Mouse (Mus musculus): ENCODE data around the gene Rnf220. TPM values are rescaled to one million over a fixed set of nuclear protein-coding genes. Genes with fewer than 3 reads are reported as not detected.

The Rnf220 gene
- polyA plus RNA-seq, 1 experiment from 2014 or later: 106 TPM

DNA sequence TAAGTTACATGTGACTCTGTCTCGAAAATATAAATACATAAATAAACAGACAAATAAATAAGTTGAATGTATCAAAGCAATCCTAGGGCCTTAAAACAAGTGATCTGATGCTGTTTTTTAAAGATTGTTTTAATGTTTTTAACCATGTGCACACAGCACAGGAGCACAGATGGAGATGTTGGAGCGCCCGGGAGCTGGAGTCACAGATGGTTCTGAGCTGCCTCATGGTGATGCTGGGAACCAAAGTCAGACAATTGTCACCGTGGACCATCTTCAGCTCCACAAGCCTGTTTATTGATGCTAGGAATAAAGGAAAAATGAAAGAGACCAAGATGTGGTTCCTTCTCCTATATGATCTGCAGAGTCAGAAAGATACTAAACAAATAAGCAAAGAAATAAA, 21.4 kb upstream of the Rnf220 start:
- Histone ChIP-seq H3K27me3 (ENCODE audit: low read depth, poor library complexity, severe bottlenecking) (no peaks in the 10 kb centered on the region), H3K27ac (no peak overlapping the region), H3K9me3 (replicated peaks) (no peaks in the 10 kb centered on the region), H3K4me1 (no peaks in the 10 kb centered on the region; the same call in 1 of the 2 replicates), H3K36me3 (no peaks in the 10 kb centered on the region), H3K4me3 (no peak overlapping the region)
- WGBS: 91% methylated on average over 4 of the region's 4 CpGs
- DNase-seq (ENCODE audit: low spot score): no peak

DNA sequence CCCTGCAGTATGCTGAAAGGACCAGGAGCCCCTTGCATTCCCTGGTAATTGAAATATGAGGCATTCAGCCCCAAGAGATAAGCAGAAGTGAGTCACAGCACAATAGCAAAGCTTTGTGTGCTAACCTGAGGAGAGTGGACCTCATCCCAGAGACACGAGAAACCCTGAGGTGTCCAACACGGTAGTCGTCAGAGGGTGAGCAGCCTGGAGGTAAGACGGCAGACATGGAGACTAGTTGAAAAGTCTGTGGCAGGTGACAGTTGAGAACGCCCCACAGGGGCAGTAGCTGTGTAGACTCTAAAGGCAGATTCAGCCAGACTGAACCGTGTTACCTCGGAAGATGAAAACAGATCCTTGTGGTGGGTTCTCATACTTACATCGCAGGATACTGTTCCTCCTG, 2.2 kb upstream of the Rnf220 start:
- H3K9me3 ChIP-seq (replicated peaks): peaks cover 5% of the 10 kb centered on the region
- WGBS: 91% methylated on average over 8 of the region's 8 CpGs

DNA sequence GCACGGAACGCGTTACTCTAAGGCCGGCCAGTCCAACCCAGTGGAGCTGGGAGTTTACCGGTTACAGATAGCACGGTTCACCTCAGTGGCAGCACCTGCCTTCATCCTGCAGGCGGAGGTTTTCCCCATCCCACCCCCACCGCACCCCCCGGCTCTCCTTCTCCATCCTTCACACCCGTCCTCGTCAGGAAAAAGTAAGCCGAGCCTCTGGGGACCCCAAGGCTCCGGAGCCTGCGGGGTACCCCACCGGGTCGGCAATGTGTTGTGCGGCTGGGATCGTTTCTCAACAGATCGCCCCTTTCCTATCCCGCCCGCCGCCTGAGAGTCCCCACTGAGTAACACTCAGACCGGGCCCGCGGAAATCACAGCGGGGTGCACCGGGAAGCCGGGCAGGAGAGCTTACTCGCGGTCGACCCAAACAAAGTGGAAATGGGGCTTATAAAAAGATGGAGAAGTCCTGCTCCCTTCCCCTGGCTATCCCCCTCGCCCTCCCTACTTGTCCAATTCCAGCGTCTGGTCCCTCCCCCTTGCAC, 917 bp downstream of the Rnf220 start:
- WGBS: under 1% methylated on average over 33 of the region's 33 CpGs
- Histone ChIP-seq H3K4me1 (peaks cover 49% of the 10 kb centered on the region), H3K27ac (peak overlapping the region; percentile 91), H3K36me3 (no peaks in the 10 kb centered on the region; the same call in 1 of the 2 replicates), H3K4me3 (peak overlapping the region; percentile 72), H3K27me3 (ENCODE audit: low read depth, poor library complexity, severe bottlenecking) (peaks cover 65% of the 10 kb centered on the region), H3K9me3 (replicated peaks) (no peaks in the 10 kb centered on the region)
- peak; percentile 65 for DNase-seq (ENCODE audit: low spot score)

More for the DNA sequence above, 2.2 kb upstream of the Rnf220 start:
- Histone ChIP-seq H3K27ac (no peak overlapping the region), H3K36me3 (peaks cover 8% of the 10 kb centered on the region; the same call in 1 of the 2 replicates), H3K4me1 (peaks cover 29% of the 10 kb centered on the region), H3K4me3 (no peak overlapping the region), H3K27me3 (ENCODE audit: low read depth, poor library complexity, severe bottlenecking) (peaks cover 35% of the 10 kb centered on the region)
- no peak for DNase-seq (ENCODE audit: low spot score)

DNA sequence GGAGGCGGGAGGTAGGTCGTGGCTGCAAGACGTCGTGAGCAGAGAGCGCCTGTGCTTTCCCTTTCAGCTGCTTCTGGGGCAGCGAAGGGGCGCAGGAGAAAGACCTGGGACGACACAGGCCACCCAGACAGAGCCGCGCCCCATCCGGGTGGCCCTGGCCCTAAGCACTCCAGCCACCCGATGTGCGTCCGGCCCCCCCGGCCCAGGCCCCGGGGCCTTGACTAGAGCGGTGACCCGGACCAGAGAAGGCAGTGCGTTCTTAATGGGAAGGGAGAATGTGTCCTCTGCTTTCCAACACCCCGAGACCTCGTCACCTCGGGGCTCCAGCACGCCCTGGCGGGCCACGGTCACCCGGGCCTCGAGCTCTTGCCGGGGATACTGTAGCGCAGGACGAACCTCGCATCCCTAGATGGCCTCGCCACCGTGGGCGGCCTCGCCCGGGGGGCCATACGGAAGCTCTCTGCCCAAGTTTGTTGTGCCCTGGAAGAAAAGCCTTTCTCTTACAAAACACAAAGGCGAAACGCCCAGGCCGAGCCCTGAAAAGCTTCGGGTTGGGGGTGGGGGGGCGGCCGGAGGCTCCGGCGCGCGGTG, 1.8 kb downstream of the Rnf220 start:
- WGBS: under 1% methylated on average over 47 of the region's 47 CpGs
- Histone ChIP-seq H3K27ac (peak overlapping the region; percentile 91), H3K27me3 (ENCODE audit: low read depth, poor library complexity, severe bottlenecking) (peaks cover 75% of the 10 kb centered on the region), H3K36me3 (peaks cover 2% of the 10 kb centered on the region), H3K4me1 (peaks cover 49% of the 10 kb centered on the region), H3K4me3 (peak overlapping the region; percentile 72), H3K9me3 (replicated peaks) (no peaks in the 10 kb centered on the region)
- DNase-seq (ENCODE audit: low spot score): peak; percentile 77

DNA sequence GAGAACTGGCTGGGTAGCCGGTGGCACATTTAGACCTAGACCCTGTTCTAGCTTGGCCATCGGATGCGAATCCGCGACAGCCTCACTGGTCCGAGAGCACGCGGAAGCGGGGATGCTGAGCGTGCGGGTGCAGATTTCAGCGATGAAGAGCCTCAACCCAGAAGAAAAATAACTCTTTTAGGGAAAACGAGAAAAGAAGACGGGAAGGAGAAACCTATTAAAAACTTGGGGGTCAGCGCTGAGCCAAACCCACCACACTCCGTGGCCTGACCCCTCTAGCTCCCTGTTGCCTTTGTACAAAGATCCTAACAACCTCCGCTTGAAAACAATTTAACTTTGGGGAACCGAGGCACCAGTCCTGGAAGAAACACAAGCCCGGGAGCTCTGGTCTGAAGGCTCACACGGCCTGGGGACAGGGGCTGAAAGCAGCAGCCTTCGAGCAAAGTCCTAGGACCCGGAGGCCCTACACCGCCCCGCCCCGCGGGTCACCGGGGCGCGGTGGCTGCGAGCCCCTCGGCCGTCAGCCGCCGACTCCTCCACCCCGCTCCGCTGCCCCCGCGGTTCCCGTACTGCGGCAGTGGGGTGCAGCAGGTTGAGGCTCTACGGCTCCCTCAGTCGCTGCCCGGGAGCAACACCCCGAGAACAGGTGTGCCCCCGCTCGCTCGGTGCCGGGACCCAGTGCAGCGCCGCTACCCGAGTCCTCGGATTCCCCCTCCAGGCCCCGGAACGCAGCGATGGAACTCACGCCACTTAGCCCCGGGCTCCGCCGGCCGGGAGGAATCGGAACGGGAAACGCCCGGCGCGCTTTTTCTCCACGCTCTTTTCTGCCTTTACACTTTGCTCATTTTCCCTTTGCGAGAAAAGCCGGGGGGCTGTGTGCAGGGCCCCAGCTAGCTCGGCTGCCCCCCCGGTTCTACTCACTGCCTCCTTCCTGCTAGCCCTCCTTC, 2.7 kb downstream of the Rnf220 start:
- H3K27ac ChIP-seq: peak overlapping the region; percentile 91
- peak; percentile 75 for DNase-seq (ENCODE audit: low spot score)
- peaks cover 80% of the 10 kb centered on the region for H3K27me3 ChIP-seq (ENCODE audit: low read depth, poor library complexity, severe bottlenecking)
- H3K4me3 ChIP-seq: peak overlapping the region; percentile 72
- peaks cover 10% of the 10 kb centered on the region for H3K36me3 ChIP-seq
- WGBS: under 1% methylated on average over 71 of the region's 71 CpGs
- H3K4me1 ChIP-seq: peaks cover 49% of the 10 kb centered on the region
- no peaks in the 10 kb centered on the region for H3K9me3 ChIP-seq (replicated peaks)

DNA sequence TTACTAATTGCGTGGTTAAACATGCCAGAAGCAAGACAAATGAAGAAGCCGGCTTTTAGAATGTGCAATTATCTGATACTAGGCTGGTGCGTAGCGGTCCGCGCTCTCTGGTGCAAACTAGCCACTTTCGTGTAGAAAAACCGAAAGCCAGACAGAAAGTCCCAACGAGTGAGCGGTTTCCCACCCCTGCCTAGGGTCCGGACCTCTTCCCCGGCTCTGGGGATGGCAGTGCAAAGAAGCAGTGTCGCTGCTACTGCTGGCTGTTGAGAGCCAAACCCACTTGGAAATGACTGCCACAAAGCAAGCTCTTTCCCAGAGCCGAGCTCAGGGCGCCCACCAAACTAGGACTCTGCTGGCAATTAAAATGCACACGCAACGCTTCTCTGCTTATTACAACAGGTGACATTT, 3.7 kb downstream of the Rnf220 start:
- 3% methylated on average over 17 of the region's 17 CpGs for WGBS
- Histone ChIP-seq H3K27me3 (ENCODE audit: low read depth, poor library complexity, severe bottlenecking) (peaks cover 80% of the 10 kb centered on the region), H3K9me3 (replicated peaks) (no peaks in the 10 kb centered on the region), H3K4me1 (peaks cover 56% of the 10 kb centered on the region), H3K36me3 (peaks cover 11% of the 10 kb centered on the region), H3K4me3 (peak overlapping the region; percentile 72), H3K27ac (peak overlapping the region; percentile 62; the same call in 1 of the 2 replicates)
- peak; percentile 62 for DNase-seq (ENCODE audit: low spot score)

DNA sequence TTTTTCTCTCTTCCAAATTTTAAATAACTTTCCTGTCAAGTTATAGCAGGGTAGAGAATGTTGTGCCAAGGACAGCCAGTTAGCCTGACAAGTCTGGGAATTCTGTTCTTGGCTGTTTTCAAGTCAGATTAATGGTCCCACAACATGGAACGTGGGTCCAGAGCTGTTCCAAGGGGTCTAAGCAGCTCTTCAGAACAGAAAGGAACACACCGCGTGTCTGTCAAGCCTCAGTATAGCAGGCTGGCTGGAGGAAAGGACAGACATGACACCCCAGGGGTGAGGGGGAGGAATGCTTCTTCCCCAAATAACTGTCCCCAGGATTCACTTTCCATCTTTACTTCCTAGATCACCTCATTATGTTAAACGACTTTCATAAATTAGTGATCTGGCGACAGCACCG, 5.0 kb downstream of the Rnf220 start:
- DNase-seq (ENCODE audit: low spot score): no peak
- Histone ChIP-seq H3K27me3 (ENCODE audit: low read depth, poor library complexity, severe bottlenecking) (peaks cover 93% of the 10 kb centered on the region), H3K9me3 (replicated peaks) (no peaks in the 10 kb centered on the region), H3K27ac (no peak overlapping the region), H3K36me3 (peaks cover 14% of the 10 kb centered on the region), H3K4me1 (peaks cover 65% of the 10 kb centered on the region), H3K4me3 (no peak overlapping the region)
- 64% methylated on average over 6 of the region's 6 CpGs for WGBS

DNA sequence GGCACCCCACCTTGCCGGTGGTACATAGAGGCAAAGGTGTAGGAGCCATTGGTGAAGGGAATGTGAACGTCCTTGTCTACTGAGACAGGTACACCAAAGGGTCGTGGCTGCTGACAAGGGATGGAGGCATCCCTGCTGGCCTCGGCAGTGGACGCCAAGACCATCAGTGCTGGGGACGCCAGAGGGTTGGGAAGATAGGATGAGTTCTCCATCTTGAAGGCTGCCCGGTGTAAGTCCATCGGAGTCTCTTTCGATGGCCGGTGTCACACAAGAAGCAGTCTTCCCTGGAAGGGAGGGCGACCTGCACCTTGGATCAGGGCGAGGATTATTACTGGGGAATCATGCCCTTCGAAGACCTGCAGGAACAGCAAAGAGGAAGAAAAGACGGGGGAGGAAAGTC, 6.9 kb downstream of the Rnf220 start:
- peaks cover 14% of the 10 kb centered on the region for H3K36me3 ChIP-seq
- H3K27ac ChIP-seq: no peak overlapping the region
- WGBS: 87% methylated on average over 14 of the region's 14 CpGs
- no peak overlapping the region for H3K4me3 ChIP-seq
- H3K9me3 ChIP-seq (replicated peaks): no peaks in the 10 kb centered on the region
- H3K27me3 ChIP-seq (ENCODE audit: low read depth, poor library complexity, severe bottlenecking): peaks cover 96% of the 10 kb centered on the region
- H3K4me1 ChIP-seq: peaks cover 64% of the 10 kb centered on the region
- DNase-seq (ENCODE audit: low spot score): no peak

DNA sequence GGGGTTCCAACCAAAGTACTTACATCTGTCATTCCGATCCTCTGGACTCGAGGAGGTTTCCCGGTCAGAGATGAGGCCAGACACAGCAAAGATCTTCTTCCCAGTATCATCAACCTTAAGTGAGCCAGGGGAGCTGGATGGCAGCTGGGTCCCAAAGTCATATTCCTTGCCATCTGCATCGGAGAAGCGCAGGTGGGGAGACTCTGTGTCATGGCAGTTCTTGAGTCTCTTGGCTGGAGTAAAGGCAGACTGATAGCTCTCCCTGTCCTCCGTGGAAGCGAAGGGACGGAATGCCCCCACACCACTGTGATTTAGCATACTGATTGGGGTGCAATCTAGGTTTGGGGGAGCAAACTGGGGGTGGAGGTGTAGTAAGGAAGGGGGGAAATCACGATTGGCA, 7.3 kb downstream of the Rnf220 start:
- no peak for DNase-seq (ENCODE audit: low spot score)

DNA sequence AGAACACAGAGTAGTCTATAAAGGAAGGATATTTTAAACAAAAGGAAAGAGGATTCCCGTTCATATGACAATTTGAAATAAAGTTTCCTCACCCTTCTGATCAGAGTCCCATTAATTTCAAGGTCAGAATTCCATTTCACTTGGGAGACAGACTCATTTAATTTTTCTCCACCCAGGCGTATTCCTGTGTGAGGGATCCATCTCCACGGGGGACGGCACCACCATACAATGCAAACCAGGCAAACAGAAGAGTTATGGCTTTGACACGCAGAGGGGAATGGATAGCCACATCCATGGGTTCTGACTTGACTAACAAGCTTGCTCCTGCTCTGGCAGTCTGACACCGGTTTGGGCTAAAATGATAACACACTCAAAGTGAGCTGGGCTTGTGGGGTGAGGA, 9.4 kb downstream of the Rnf220 start:
- Histone ChIP-seq H3K27ac (no peak overlapping the region), H3K4me1 (peaks cover 57% of the 10 kb centered on the region)
- no peak for DNase-seq (ENCODE audit: low spot score)

More for the DNA sequence above, 7.3 kb downstream of the Rnf220 start:
- Histone ChIP-seq H3K4me1 (peaks cover 64% of the 10 kb centered on the region), H3K27me3 (ENCODE audit: low read depth, poor library complexity, severe bottlenecking) (peaks cover 96% of the 10 kb centered on the region), H3K9me3 (replicated peaks) (no peaks in the 10 kb centered on the region), H3K4me3 (no peak overlapping the region), H3K27ac (no peak overlapping the region), H3K36me3 (peaks cover 14% of the 10 kb centered on the region)
- 94% methylated on average over 9 of the region's 9 CpGs for whole genome bisulfite sequencing

DNA sequence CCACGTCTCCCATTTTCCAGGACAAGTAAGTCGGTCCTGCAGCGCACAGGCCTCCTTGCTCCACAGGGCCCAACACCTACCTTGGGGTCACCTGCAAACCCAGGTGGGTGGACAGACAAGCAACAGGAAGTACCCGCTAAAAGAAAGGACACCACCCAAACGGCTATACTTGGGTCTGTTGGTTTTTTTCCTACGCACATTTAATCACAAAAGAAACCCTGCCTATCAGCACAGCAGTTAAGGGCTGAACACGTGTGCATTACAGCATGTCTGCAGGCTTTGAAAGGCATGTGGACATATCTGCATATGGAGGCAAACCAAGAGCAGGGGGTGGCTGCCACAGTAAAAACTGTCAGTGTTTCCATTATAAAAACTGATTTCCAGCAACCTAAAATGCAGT, 10.7 kb downstream of the Rnf220 start:
- H3K27me3 ChIP-seq (ENCODE audit: low read depth, poor library complexity, severe bottlenecking): peaks cover 65% of the 10 kb centered on the region
- WGBS: 83% methylated on average over 7 of the region's 7 CpGs

More for the DNA sequence above, 9.4 kb downstream of the Rnf220 start:
- peaks cover 77% of the 10 kb centered on the region for H3K27me3 ChIP-seq (ENCODE audit: low read depth, poor library complexity, severe bottlenecking)
- H3K4me3 ChIP-seq: no peak overlapping the region
- 69% methylated on average over 6 of the region's 6 CpGs for WGBS
- no peaks in the 10 kb centered on the region for H3K9me3 ChIP-seq (replicated peaks)
- H3K36me3 ChIP-seq: peaks cover 14% of the 10 kb centered on the region

DNA sequence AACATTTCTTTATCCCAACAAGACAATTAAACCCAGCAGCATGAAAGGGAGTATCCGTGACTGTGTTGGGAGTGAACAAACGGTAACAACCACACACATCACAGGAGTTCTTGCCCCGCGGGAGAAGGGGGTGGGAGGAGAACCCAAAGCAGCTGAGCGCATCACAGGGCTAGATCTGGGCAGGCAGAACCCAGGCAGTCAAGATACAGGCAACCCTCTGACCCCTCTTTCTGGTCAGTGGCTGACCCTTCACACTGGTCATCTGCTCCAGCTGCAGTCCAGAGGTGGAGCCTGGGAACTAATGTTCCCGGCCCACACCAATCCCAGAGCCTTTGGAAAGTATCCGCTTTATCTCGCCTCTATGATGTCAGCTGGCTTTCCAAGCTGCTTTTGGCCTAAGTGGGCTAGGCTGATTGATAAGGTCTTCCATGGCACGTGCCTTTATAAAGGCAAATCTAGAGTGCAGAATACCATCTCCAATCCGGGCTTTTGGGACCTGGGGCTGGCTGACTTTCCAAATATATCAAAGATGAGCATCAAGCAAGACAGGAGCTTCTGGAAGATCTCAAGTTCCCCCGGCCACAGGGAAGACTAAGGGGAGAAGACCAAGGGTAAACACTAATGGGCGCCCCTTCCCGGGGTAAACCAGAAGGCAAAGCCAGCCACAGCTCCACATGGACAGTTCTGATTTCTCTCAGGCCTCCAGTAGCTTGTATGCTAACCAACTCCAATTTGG, 11.6 kb downstream of the Rnf220 start:
- H3K27me3 ChIP-seq (ENCODE audit: low read depth, poor library complexity, severe bottlenecking): peaks cover 55% of the 10 kb centered on the region
- H3K4me1 ChIP-seq: peaks cover 69% of the 10 kb centered on the region
- H3K9me3 ChIP-seq (replicated peaks): no peaks in the 10 kb centered on the region
- DNase-seq (ENCODE audit: low spot score): no peak
- 29% methylated on average over 13 of the region's 13 CpGs for WGBS
- peaks cover 14% of the 10 kb centered on the region for H3K36me3 ChIP-seq
- peak overlapping the region; percentile 59 for H3K4me3 ChIP-seq
- peak overlapping the region; percentile 82 for H3K27ac ChIP-seq

More for the DNA sequence above, 10.7 kb downstream of the Rnf220 start:
- Histone ChIP-seq H3K36me3 (peaks cover 14% of the 10 kb centered on the region), H3K27ac (no peak overlapping the region), H3K4me3 (no peak overlapping the region), H3K4me1 (peaks cover 59% of the 10 kb centered on the region), H3K9me3 (replicated peaks) (no peaks in the 10 kb centered on the region)
- no peak for DNase-seq (ENCODE audit: low spot score)

All from limb, embryonic 10.5 days (tissue).